Mouse (Mus musculus): ENCODE measurements around the gene Stambpl1. TPM values are rescaled to one million over a fixed set of nuclear protein-coding genes. Genes with fewer than 3 reads are reported as not detected.

Stambpl1 gene
- total and polyA plus RNA-seq, 2 experiments from 2014 or later, result 7.4 to 9.4 TPM

- no peak overlapping the region for H3K4me3 ChIP-seq (ENCODE audit: low read depth, low read length)
- 81% methylated on average over 8 of the region's 8 CpGs for WGBS
- DNase-seq (ENCODE audit: low spot score), result no peak
These were observed 18.0 kb downstream of the Stambpl1 start for GRCm38 (mm10) chr19:34209930-34210581.

DNA sequence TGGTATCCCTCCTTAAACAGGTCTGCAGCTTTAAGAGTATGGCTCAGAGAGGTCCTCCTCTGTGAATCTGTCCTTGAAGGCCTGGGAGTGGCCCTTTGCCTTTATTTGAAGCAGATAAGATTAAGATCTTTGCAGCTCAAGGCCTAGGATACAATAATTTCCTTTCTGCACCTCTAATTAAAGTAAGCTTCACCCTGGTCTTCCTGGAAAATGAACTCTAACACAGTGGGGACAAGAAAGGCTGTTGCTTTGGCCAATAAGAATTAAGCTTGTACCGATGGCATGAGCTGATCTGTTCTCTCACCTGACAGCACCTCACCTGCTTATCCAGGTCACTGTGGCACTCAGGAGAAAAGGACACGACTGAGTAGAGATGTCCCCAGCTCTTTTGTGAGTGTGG lies 18.8 kb downstream of the Stambpl1 start:
- H3K36me3 ChIP-seq (replicated peaks; ENCODE audit: control insufficient read depth, insufficient read depth, low read length), result no peaks in the 10 kb centered on the region
- no peaks in the 10 kb centered on the region for H3K9me3 ChIP-seq (replicated peaks; ENCODE audit: control insufficient read depth, low read length)
- no peak overlapping the region for H3K4me3 ChIP-seq (ENCODE audit: low read depth, low read length)

More at GRCm38 (mm10) chr19:34209930-34210581, 18.0 kb downstream of the Stambpl1 start:
- no peak overlapping the region for H3K9ac ChIP-seq (replicated peaks; ENCODE audit: low read depth, low read length)
- TF ChIP-seq EP300 (IDR thresholded peaks at IDR 0.05; ENCODE audit: low read depth) (no peak), CTCF (IDR thresholded peaks at IDR 0.05; ENCODE audit: low read depth) (no peak)
- no peak overlapping the region for H3K4me2 ChIP-seq (ENCODE audit: low read depth, low read length)
- no peak overlapping the region for H3K27ac ChIP-seq (ENCODE audit: low read depth)
- no peaks in the 10 kb centered on the region for H3K27me3 ChIP-seq (ENCODE audit: control insufficient read depth, insufficient read depth, low read length)
- H3K9me3 ChIP-seq (replicated peaks; ENCODE audit: control insufficient read depth, low read length), result no peaks in the 10 kb centered on the region
- no peaks in the 10 kb centered on the region for H3K36me3 ChIP-seq (replicated peaks; ENCODE audit: control insufficient read depth, insufficient read depth, low read length)
- H3K4me1 ChIP-seq (ENCODE audit: control insufficient read depth, insufficient read depth), result 0 out of 2 replicates have a peak, but pooled peaks cover 5% of the 10 kb centered on the region
- ATAC-seq (ENCODE audit: insufficient read depth, low read depth), result no peak

GRCm38 (mm10) chr19:34212489-34213250 lies 20.6 kb downstream of the Stambpl1 start:
- DNase-seq (ENCODE audit: low spot score) (no peak), ATAC-seq (ENCODE audit: insufficient read depth, low read depth) (no peak)
- Histone ChIP-seq H3K4me1 (ENCODE audit: control insufficient read depth, insufficient read depth) (0 out of 2 replicates have a peak, but pooled peaks cover 8% of the 10 kb centered on the region), H3K9me3 (replicated peaks; ENCODE audit: control insufficient read depth, low read length) (no peaks in the 10 kb centered on the region), H3K4me3 (ENCODE audit: low read depth, low read length) (no peak overlapping the region), H3K4me2 (ENCODE audit: low read depth, low read length) (no peak overlapping the region), H3K9ac (replicated peaks; ENCODE audit: low read depth, low read length) (no peak overlapping the region), H3K36me3 (replicated peaks; ENCODE audit: control insufficient read depth, insufficient read depth, low read length) (no peaks in the 10 kb centered on the region), H3K27me3 (ENCODE audit: control insufficient read depth, insufficient read depth, low read length) (no peaks in the 10 kb centered on the region), H3K27ac (ENCODE audit: low read depth) (no peak overlapping the region)
- WGBS, result 79% methylated on average over 12 of the region's 12 CpGs
- TF ChIP-seq EP300 (IDR thresholded peaks at IDR 0.05; ENCODE audit: low read depth) (no peak), CTCF (IDR thresholded peaks at IDR 0.05; ENCODE audit: low read depth) (no peak)

More for the DNA sequence above, 18.8 kb downstream of the Stambpl1 start:
- DNase-seq (ENCODE audit: low spot score) (no peak), ATAC-seq (ENCODE audit: insufficient read depth, low read depth) (no peak)
- 59% methylated on average over 2 of the region's 2 CpGs for whole genome bisulfite sequencing
- H3K4me2 ChIP-seq (ENCODE audit: low read depth, low read length), result no peak overlapping the region
- no peak overlapping the region for H3K27ac ChIP-seq (ENCODE audit: low read depth)
- no peak overlapping the region for H3K9ac ChIP-seq (replicated peaks; ENCODE audit: low read depth, low read length)
- H3K4me1 ChIP-seq (ENCODE audit: control insufficient read depth, insufficient read depth), result 0 out of 2 replicates have a peak, but pooled peaks cover 5% of the 10 kb centered on the region
- TF ChIP-seq EP300 (IDR thresholded peaks at IDR 0.05; ENCODE audit: low read depth) (no peak), CTCF (IDR thresholded peaks at IDR 0.05; ENCODE audit: low read depth) (no peak)
- H3K27me3 ChIP-seq (ENCODE audit: control insufficient read depth, insufficient read depth, low read length), result no peaks in the 10 kb centered on the region

DNA sequence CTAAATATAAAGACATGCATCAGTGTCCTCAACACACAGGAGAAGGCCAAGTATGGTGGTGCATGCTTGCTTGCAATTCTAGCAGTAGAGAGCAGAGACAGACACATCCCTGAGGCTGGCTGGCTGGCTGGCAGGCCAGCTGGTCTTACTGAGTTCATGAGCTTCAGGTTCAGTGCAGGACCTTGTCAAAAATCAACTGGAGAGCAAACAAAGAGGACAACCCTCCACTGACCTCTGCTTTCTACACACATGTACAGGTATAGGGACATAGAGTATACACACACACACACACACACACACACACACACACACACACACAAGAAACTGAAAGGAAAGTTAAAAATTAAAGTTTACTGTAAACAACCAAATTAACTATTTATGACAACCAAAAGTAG lies 21.2 kb downstream of the Stambpl1 start:
- Histone ChIP-seq H3K27ac (ENCODE audit: low read depth) (no peak overlapping the region), H3K4me2 (ENCODE audit: low read depth, low read length) (no peak overlapping the region), H3K36me3 (replicated peaks; ENCODE audit: control insufficient read depth, insufficient read depth, low read length) (no peaks in the 10 kb centered on the region), H3K4me3 (ENCODE audit: low read depth, low read length) (no peak overlapping the region), H3K27me3 (ENCODE audit: control insufficient read depth, insufficient read depth, low read length) (no peaks in the 10 kb centered on the region), H3K4me1 (ENCODE audit: control insufficient read depth, insufficient read depth) (0 out of 2 replicates have a peak, but pooled peaks cover 8% of the 10 kb centered on the region), H3K9me3 (replicated peaks; ENCODE audit: control insufficient read depth, low read length) (no peaks in the 10 kb centered on the region), H3K9ac (replicated peaks; ENCODE audit: low read depth, low read length) (no peak overlapping the region)
- no peak for TF ChIP-seq EP300 (IDR thresholded peaks at IDR 0.05; ENCODE audit: low read depth)
- TF ChIP-seq CTCF (IDR thresholded peaks at IDR 0.05; ENCODE audit: low read depth), result no peak
- ATAC-seq (ENCODE audit: insufficient read depth, low read depth) (no peak), DNase-seq (ENCODE audit: low spot score) (no peak)

GRCm38 (mm10) chr19:34214136-34214535 lies 22.1 kb downstream of the Stambpl1 start:
- Histone ChIP-seq H3K9ac (replicated peaks; ENCODE audit: low read depth, low read length) (no peak overlapping the region), H3K4me1 (ENCODE audit: control insufficient read depth, insufficient read depth) (0 out of 2 replicates have a peak, but pooled peaks cover 8% of the 10 kb centered on the region), H3K36me3 (replicated peaks; ENCODE audit: control insufficient read depth, insufficient read depth, low read length) (no peaks in the 10 kb centered on the region), H3K4me2 (ENCODE audit: low read depth, low read length) (no peak overlapping the region), H3K4me3 (ENCODE audit: low read depth, low read length) (no peak overlapping the region), H3K27ac (ENCODE audit: low read depth) (no peak overlapping the region), H3K27me3 (ENCODE audit: control insufficient read depth, insufficient read depth, low read length) (no peaks in the 10 kb centered on the region), H3K9me3 (replicated peaks; ENCODE audit: control insufficient read depth, low read length) (no peaks in the 10 kb centered on the region)
- peak; percentile 67; the same call in 1 of the 2 replicates for ATAC-seq (ENCODE audit: insufficient read depth, low read depth)
- DNase-seq (ENCODE audit: low spot score), result peak; percentile 26
- TF ChIP-seq CTCF (IDR thresholded peaks at IDR 0.05; ENCODE audit: low read depth), result no peak
- TF ChIP-seq EP300 (IDR thresholded peaks at IDR 0.05; ENCODE audit: low read depth), result no peak
- WGBS, result 23% methylated on average over 4 of the region's 4 CpGs
